Mouse (Mus musculus) hindbrain, postnatal 0 days (tissue): ENCODE results near the gene Ccdc85a. TPM values are rescaled to one million over a fixed set of nuclear protein-coding genes. Genes with fewer than 3 reads are reported as not detected.
"Not testable (repeated sequence)": the region's sequence is repeated elsewhere in the genome, so short reads cannot be mapped to it uniquely, and the experiment has no call there.

Experiments used
- ATAC-seq: fragments of 200-750 bp; cut with Nextera tagmentation; 2 replicates; pipeline ENCODE4 v1.8.0; 2017; ENCODE audit warnings: mild to moderate bottlenecking, moderate TSS enrichment, moderate library complexity
- DNase-seq: peaks from one replicate; pipeline ENCODE4 v3.0.0-alpha.2; 2015; ENCODE audit warnings: low spot score
- H3K27ac ChIP-seq: fragments of 300-500 bp; sonication (generic); 2 replicates; pipeline ENCODE4 v1.5.1; 2014; ENCODE audit warnings: mild to moderate bottlenecking
- H3K27me3 ChIP-seq: fragments of 300-500 bp; sonication (generic); 2 replicates; pipeline ENCODE4 v1.6.1; 2014; ENCODE audit warnings: low read length, mixed read lengths; ENCODE audit not compliant: insufficient read depth
- H3K36me3 ChIP-seq: fragments of 300-500 bp; sonication (generic); 2 replicates; pipeline ENCODE4 v1.6.1; 2014; ENCODE audit warnings: low read length, mixed read lengths; ENCODE audit not compliant: insufficient read depth
- H3K4me1 ChIP-seq: fragments of 300-500 bp; sonication (generic); 2 replicates; pipeline ENCODE4 v1.6.1; 2014; ENCODE audit warnings: antibody characterized with exemption, low read length, mixed read lengths; ENCODE audit not compliant: insufficient read depth
- H3K4me2 ChIP-seq: fragments of 300-500 bp; sonication (generic); 2 replicates; pipeline ENCODE4 v1.6.1; 2014; ENCODE audit warnings: low read depth, mild to moderate bottlenecking, low read length, moderate library complexity, mixed read lengths
- H3K4me3 ChIP-seq: fragments of 300-500 bp; sonication (generic); 2 replicates; pipeline ENCODE4 v1.5.1; 2014; ENCODE audit warnings: low read length
- H3K9ac ChIP-seq: fragments of 300-500 bp; sonication (generic); replicated peaks from 2 replicates; pipeline ENCODE4 v1.6.1; 2014; ENCODE audit warnings: mild to moderate bottlenecking, low read length, moderate library complexity, mixed read lengths
- H3K9me3 ChIP-seq: fragments of 300-500 bp; sonication (generic); 2 replicates; pipeline ENCODE4 v1.6.1; 2016; ENCODE audit warnings: low read length, mixed read lengths
- CTCF ChIP-seq: IDR thresholded peaks from 2 replicates; pipeline ENCODE4 v1.5.1; 2016; ENCODE audit warnings: antibody characterized with exemption, control low read depth, low read depth
- WGBS: fragments of 180-500 bp; shearing (Covaris S2); extraction: QIAGEN DNeasy Blood & Tissue Kit; methylation state at CpG from one replicate; pipeline ENCODE4 v1.1.7; 2014; 5-methylcytosine and 5-hydroxymethylcytosine counted together
- polyA plus RNA-seq: library from polyadenylated mRNA; unstranded; fragments of >200 nt; fragmentation: Nextera tagmentation; extraction: Ambion mirVana; gene quantifications from 2 replicates; pipeline ENCODE4 v1.2.1, GENCODE M21; 2015
- total RNA-seq: library from RNA; depleted of rRNA; stranded (reverse); fragments of >200 nt; gene quantifications from 2 replicates; pipeline ENCODE4 v1.2.3, GENCODE M21; 2014; rRNA removed

Gene Ccdc85a
- total and polyA plus RNA-seq, 2 experiments from 2014 or later, result 27.6 to 51.7 TPM

- no peak for DNase-seq
- no peaks in the 10 kb centered on the region for H3K36me3 ChIP-seq
- TF ChIP-seq CTCF, result no peak
- peak overlapping the region; percentile 42; the same call in 1 of the 2 replicates for H3K27ac ChIP-seq
- peak overlapping the region; percentile 50 for H3K4me2 ChIP-seq
- no peaks in the 10 kb centered on the region for H3K9me3 ChIP-seq
- ATAC-seq, result peak; percentile 50
- peak overlapping the region; percentile 7 for H3K9ac ChIP-seq
- WGBS, result 43% methylated on average over 2 of the region's 2 CpGs
- no peaks in the 10 kb centered on the region for H3K27me3 ChIP-seq
- H3K4me3 ChIP-seq, result peak overlapping the region; percentile 30; the same call in 1 of the 2 replicates
- no peaks in the 10 kb centered on the region for H3K4me1 ChIP-seq
Observed at GRCm38 (mm10) chr11:28365929-28366244, 218.2 kb downstream of the Ccdc85a start.

DNA sequence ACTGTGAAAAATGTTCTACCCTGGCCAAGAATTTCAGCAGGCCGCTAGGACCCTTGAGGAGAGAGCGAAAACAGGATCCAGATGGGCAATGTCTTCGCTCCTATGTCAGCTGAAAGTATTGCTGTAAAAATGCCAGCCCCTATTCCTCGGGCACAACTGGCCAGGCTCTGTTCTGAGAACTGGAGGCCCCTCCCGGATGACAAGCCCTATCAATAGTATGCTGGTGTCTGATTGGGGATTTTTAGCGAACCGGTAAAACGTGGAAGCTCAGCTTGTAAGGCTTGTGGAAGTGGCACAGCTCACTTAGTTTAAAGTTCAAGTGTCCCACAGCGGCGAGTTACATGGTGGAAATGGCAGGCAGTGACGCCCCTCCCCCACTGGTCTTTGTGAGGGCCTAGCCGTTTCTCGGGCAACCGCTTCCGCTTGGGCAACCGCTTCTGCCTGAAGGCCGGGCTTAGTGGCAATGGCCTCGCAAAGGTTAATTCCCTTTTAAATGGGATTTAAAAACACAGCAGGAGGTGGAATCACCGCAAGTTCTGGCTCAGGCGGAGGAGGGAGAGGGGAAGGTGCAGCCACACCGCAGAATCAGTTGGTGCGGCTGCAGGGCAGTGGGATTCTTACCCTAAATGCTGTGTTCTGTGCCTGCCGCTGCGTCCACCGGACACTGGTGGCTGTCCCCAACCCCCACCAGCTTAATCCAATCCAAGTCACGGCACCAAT, 218.8 kb downstream of the Ccdc85a start:
- peak overlapping the region; percentile 50 for H3K4me2 ChIP-seq
- no peaks in the 10 kb centered on the region for H3K36me3 ChIP-seq
- no peaks in the 10 kb centered on the region for H3K9me3 ChIP-seq
- DNase-seq (peak; percentile 93), ATAC-seq (peak; percentile 97)
- WGBS, result 3% methylated on average over 26 of the region's 26 CpGs
- H3K27ac ChIP-seq, result peak overlapping the region; percentile 42
- peak overlapping the region; percentile 30 for H3K4me3 ChIP-seq
- no peaks in the 10 kb centered on the region for H3K27me3 ChIP-seq
- H3K4me1 ChIP-seq, result no peaks in the 10 kb centered on the region
- peak overlapping the region; percentile 7 for H3K9ac ChIP-seq
- TF ChIP-seq CTCF, result no peak

- ATAC-seq (no peak), DNase-seq (no peak)
- Histone ChIP-seq H3K4me2 (no peak overlapping the region), H3K4me3 (no peak overlapping the region), H3K9me3 (no peaks in the 10 kb centered on the region), H3K9ac (no peak overlapping the region), H3K27ac (no peak overlapping the region), H3K4me1 (no peaks in the 10 kb centered on the region), H3K36me3 (no peaks in the 10 kb centered on the region), H3K27me3 (no peaks in the 10 kb centered on the region)
- TF ChIP-seq CTCF, result no peak
- WGBS, result 85% methylated on average over 2 of the region's 2 CpGs
Observed at GRCm38 (mm10) chr11:28343465-28343864, 240.7 kb downstream of the Ccdc85a start.

DNA sequence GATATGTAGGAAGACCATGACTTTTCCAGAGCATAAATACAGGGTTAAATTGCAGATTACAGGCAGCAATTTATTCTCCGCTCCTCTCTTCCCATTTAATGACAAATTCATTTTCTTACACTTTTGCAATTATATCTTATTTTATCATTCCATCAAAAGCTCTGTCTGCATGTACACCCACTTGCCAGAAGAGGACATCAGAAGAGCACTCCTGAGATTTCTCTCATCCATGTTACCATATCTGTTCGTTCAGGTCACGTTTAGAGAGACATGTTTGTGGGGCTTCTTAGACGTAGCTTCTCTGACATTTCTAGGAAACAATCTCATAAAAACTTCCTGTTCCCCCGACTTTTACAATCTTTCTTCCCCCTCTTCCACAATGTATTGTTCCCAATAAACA, 242.2 kb downstream of the Ccdc85a start:
- ATAC-seq (no peak), DNase-seq (peak; percentile 19)
- WGBS, result 71% methylated on average over 5 of the region's 5 CpGs

GRCm38 (mm10) chr11:28339224-28340150, 244.6 kb downstream of the Ccdc85a start, which contains the start of gene Gm6685:
Gene Gm6685 (minus strand): TSS chr11:28339867.
- WGBS, result 94% methylated on average over 38 of the region's 45 CpGs
- DNase-seq, result not testable (repeated sequence)

More for the DNA sequence above, 242.2 kb downstream of the Ccdc85a start:
- no peak overlapping the region for H3K27ac ChIP-seq
- H3K4me3 ChIP-seq, result no peak overlapping the region
- no peak overlapping the region for H3K4me2 ChIP-seq
- no peaks in the 10 kb centered on the region for H3K4me1 ChIP-seq
- H3K36me3 ChIP-seq, result no peaks in the 10 kb centered on the region
- TF ChIP-seq CTCF, result peak; percentile 43
- H3K9ac ChIP-seq, result no peak overlapping the region
- no peaks in the 10 kb centered on the region for H3K27me3 ChIP-seq
- no peaks in the 10 kb centered on the region for H3K9me3 ChIP-seq

More at GRCm38 (mm10) chr11:28339224-28340150, 244.6 kb downstream of the Ccdc85a start, which contains the start of gene Gm6685:
- H3K27me3 ChIP-seq, H3K36me3 ChIP-seq, H3K4me2 ChIP-seq, H3K9ac ChIP-seq, H3K27ac ChIP-seq, ATAC-seq, H3K9me3 ChIP-seq, H3K4me3 ChIP-seq, H3K4me1 ChIP-seq: not testable (repeated sequence)

Other genes starting within 250 kb of the Ccdc85a start
- gene Gm6685, start 244.5 kb downstream of the Ccdc85a start, total RNA-seq, result not detected in 2 replicates
- 0.25 TPM in 1 of 2 replicates, not detected in the other for gene Gm6685, start 244.5 kb downstream of the Ccdc85a start, polyA plus RNA-seq